Comparison of ENCODE assay signal across 8 mouse cellular contexts in genomic region chr6:86437711-86438110, GRCm38 (mm10). TPM values are rescaled to one million over a fixed set of nuclear protein-coding genes. Genes with fewer than 3 reads are reported as not detected.
A peak's percentile ranks its signal among the peaks of the same experiment; 100 is the strongest.
DNase-seq lines count a peak whose midpoint lies in the region; ATAC-seq lines count a peak whose summit lies in the region.

No protein-coding gene starts in this region.

- peak; percentile 87 for DNase-seq in 3T3-L1 (ENCODE audit: low read depth, low spot score)
- peak; percentile 89 for DNase-seq in R1 (ENCODE audit: low read depth, low spot score)
- peak; percentile 49 to 60 for DNase-seq in cerebellum, postnatal 14 days
- peak; percentile 17 to 29 for DNase-seq in frontal cortex, postnatal 25 days (ENCODE audit: low spot score in 2 of 2)

- peak overlapping the region; percentile 71 for H3K9ac ChIP-seq in intestine, embryonic 15.5 days
- H3K9ac ChIP-seq in limb, embryonic 15.5 days, result peak overlapping the region; percentile 74
- peak overlapping the region; percentile 80 for H3K9ac ChIP-seq in midbrain, embryonic 15.5 days
- H3K9ac ChIP-seq in stomach, embryonic 14.5 days (replicated peaks; ENCODE audit: low read depth, low read length), result peak overlapping the region; percentile 49

- peak overlapping the region; percentile 65 for H3K4me2 ChIP-seq in intestine, embryonic 15.5 days (replicated peaks)
- H3K4me2 ChIP-seq in limb, embryonic 15.5 days, result peak overlapping the region; percentile 59
- peak overlapping the region; percentile 70 for H3K4me2 ChIP-seq in midbrain, embryonic 15.5 days
- H3K4me2 ChIP-seq in stomach, embryonic 14.5 days (replicated peaks; ENCODE audit: low read depth, low read length), result peak overlapping the region; percentile 57

- 0 out of 2 replicates have a peak, but pooled peaks cover 4% of the 10 kb centered on the region for H3K4me1 ChIP-seq in intestine, embryonic 15.5 days (replicated peaks)
- peaks cover 6% of the 10 kb centered on the region for H3K4me1 ChIP-seq in limb, embryonic 15.5 days
- peaks cover 15% of the 10 kb centered on the region for H3K4me1 ChIP-seq in midbrain, embryonic 15.5 days
- H3K4me1 ChIP-seq in stomach, embryonic 14.5 days (ENCODE audit: control insufficient read depth, insufficient read depth, low read length), result peaks cover 6% of the 10 kb centered on the region; the same call in 1 of the 2 replicates

- no peaks in the 10 kb centered on the region for H3K9me3 ChIP-seq in intestine, embryonic 15.5 days
- H3K9me3 ChIP-seq in limb, embryonic 15.5 days, result no peaks in the 10 kb centered on the region
- no peaks in the 10 kb centered on the region for H3K9me3 ChIP-seq in midbrain, embryonic 15.5 days
- H3K9me3 ChIP-seq in stomach, embryonic 14.5 days (ENCODE audit: control insufficient read depth, low read depth, low read length), result no peaks in the 10 kb centered on the region

- peak; percentile 72 for ATAC-seq in intestine, embryonic 15.5 days
- ATAC-seq in limb, embryonic 15.5 days (ENCODE audit: insufficient number of reproducible peaks, low FRiP score, low TSS enrichment, low read depth), result peak; percentile 66; the same call in 1 of the 2 replicates
- ATAC-seq in midbrain, embryonic 15.5 days (replicated peaks), result peak; percentile 41
- 0 out of 2 replicates have a peak, but pooled peaks have one; percentile 61 for ATAC-seq in stomach, embryonic 14.5 days (ENCODE audit: insufficient number of reproducible peaks, insufficient read depth, low FRiP score, low read depth)

- H3K27ac ChIP-seq in intestine, embryonic 15.5 days, result peak overlapping the region; percentile 95
- H3K27ac ChIP-seq in limb, embryonic 15.5 days, result peak overlapping the region; percentile 99
- H3K27ac ChIP-seq in midbrain, embryonic 15.5 days, result peak overlapping the region; percentile 95
- peak overlapping the region; percentile 96 for H3K27ac ChIP-seq in stomach, embryonic 14.5 days (ENCODE audit: low read length)

- peak overlapping the region; percentile 71 for H3K4me3 ChIP-seq in intestine, embryonic 15.5 days (replicated peaks)
- peak overlapping the region; percentile 73 for H3K4me3 ChIP-seq in limb, embryonic 15.5 days
- H3K4me3 ChIP-seq in midbrain, embryonic 15.5 days, result peak overlapping the region; percentile 93
- H3K4me3 ChIP-seq in stomach, embryonic 14.5 days (ENCODE audit: low read depth, low read length), result peak overlapping the region; percentile 66

- WGBS in intestine, embryonic 15.5 days, result 1% methylated on average over 14 of the region's 14 CpGs
- 1% methylated on average over 14 of the region's 14 CpGs for WGBS in limb, embryonic 15.5 days
- WGBS in midbrain, embryonic 15.5 days, result 1% methylated on average over 14 of the region's 14 CpGs
- WGBS in stomach, embryonic 14.5 days, result 3% methylated on average over 14 of the region's 14 CpGs

- no peaks in the 10 kb centered on the region for H3K27me3 ChIP-seq in intestine, embryonic 15.5 days (replicated peaks)
- no peaks in the 10 kb centered on the region for H3K27me3 ChIP-seq in limb, embryonic 15.5 days
- H3K27me3 ChIP-seq in midbrain, embryonic 15.5 days (replicated peaks), result no peaks in the 10 kb centered on the region
- H3K27me3 ChIP-seq in stomach, embryonic 14.5 days (ENCODE audit: control insufficient read depth, insufficient read depth, low read length), result no peaks in the 10 kb centered on the region

- H3K36me3 ChIP-seq in intestine, embryonic 15.5 days, result peaks cover 12% of the 10 kb centered on the region; the same call in 1 of the 2 replicates
- peaks cover 40% of the 10 kb centered on the region for H3K36me3 ChIP-seq in limb, embryonic 15.5 days
- H3K36me3 ChIP-seq in midbrain, embryonic 15.5 days (replicated peaks), result peaks cover 33% of the 10 kb centered on the region
- H3K36me3 ChIP-seq in stomach, embryonic 14.5 days (ENCODE audit: control insufficient read depth, insufficient read depth, low read length), result peaks cover 25% of the 10 kb centered on the region

RNA-seq across cellular contexts. Expression of gene C87436, which starts 0.5 kb away (rescaled TPM):
- 20.4 and 22.4 TPM in 2 replicates for polyA plus RNA-seq in intestine, embryonic 15.5 days (2015; fragmentation: Nextera tagmentation; extraction: Ambion mirVana)
- polyA plus RNA-seq in limb, embryonic 15.5 days (2015; fragmentation: Nextera tagmentation; extraction: Ambion mirVana), result 22.9 and 24.5 TPM in 2 replicates
- 25.2 and 25.8 TPM in 2 replicates for polyA plus RNA-seq in midbrain, embryonic 15.5 days (2015; fragmentation: Nextera tagmentation; extraction: Ambion mirVana)
- polyA plus RNA-seq in stomach, embryonic 14.5 days (2014; fragmentation: Nextera tagmentation; extraction: Ambion mirVana), result 26.3 and 26.8 TPM in 2 replicates

RNA-seq across cellular contexts. Expression of gene Gm44790, which starts 11.3 kb away (rescaled TPM):
- polyA plus RNA-seq in intestine, embryonic 15.5 days (2015; fragmentation: Nextera tagmentation; extraction: Ambion mirVana), result not detected in 2 replicates
- 0.42 TPM in 1 of 2 replicates, not detected in the other for polyA plus RNA-seq in limb, embryonic 15.5 days (2015; fragmentation: Nextera tagmentation; extraction: Ambion mirVana)
- not detected in 2 replicates for polyA plus RNA-seq in midbrain, embryonic 15.5 days (2015; fragmentation: Nextera tagmentation; extraction: Ambion mirVana)
- not detected in 2 replicates for polyA plus RNA-seq in stomach, embryonic 14.5 days (2014; fragmentation: Nextera tagmentation; extraction: Ambion mirVana)

RNA-seq across cellular contexts. Expression of gene Tia1, which starts 33.7 kb away (rescaled TPM):
- polyA plus RNA-seq in intestine, embryonic 15.5 days (2015; fragmentation: Nextera tagmentation; extraction: Ambion mirVana), result 121 and 132 TPM in 2 replicates
- polyA plus RNA-seq in limb, embryonic 15.5 days (2015; fragmentation: Nextera tagmentation; extraction: Ambion mirVana), result 162 and 165 TPM in 2 replicates
- polyA plus RNA-seq in midbrain, embryonic 15.5 days (2015; fragmentation: Nextera tagmentation; extraction: Ambion mirVana), result 334 and 360 TPM in 2 replicates
- 236 and 245 TPM in 2 replicates for polyA plus RNA-seq in stomach, embryonic 14.5 days (2014; fragmentation: Nextera tagmentation; extraction: Ambion mirVana)

RNA-seq across cellular contexts. Expression of gene Pcyox1, which starts 40.8 kb away (rescaled TPM):
- 73.9 and 79.8 TPM in 2 replicates for polyA plus RNA-seq in intestine, embryonic 15.5 days (2015; fragmentation: Nextera tagmentation; extraction: Ambion mirVana)
- 118 and 121 TPM in 2 replicates for polyA plus RNA-seq in limb, embryonic 15.5 days (2015; fragmentation: Nextera tagmentation; extraction: Ambion mirVana)
- 93.3 and 96.5 TPM in 2 replicates for polyA plus RNA-seq in midbrain, embryonic 15.5 days (2015; fragmentation: Nextera tagmentation; extraction: Ambion mirVana)
- 102 TPM in 2 replicates for polyA plus RNA-seq in stomach, embryonic 14.5 days (2014; fragmentation: Nextera tagmentation; extraction: Ambion mirVana)

Comparison
In these comparisons a context has a peak if more than half of its experiments do, and no peak if none do; other contexts are left out.
1. Peak in every context shown above with its lines: DNase-seq, ATAC-seq, H3K4me3 ChIP-seq and H3K27ac ChIP-seq.
2. DNase-seq: peak in every context shown above with its lines; median percentile 89 in R1; 87 in 3T3-L1; 54 in cerebellum, postnatal 14 days; 23 in frontal cortex, postnatal 25 days.